Mouse (Mus musculus) G1E (cell line): ENCODE data around the gene Galr3.
A peak's percentile ranks its signal among the peaks of the same experiment; 100 is the strongest.

Experiments used
- CTCF ChIP-seq: IDR thresholded peaks from 2 replicates; pipeline ENCODE4 v1.5.1; 2012; ENCODE audit warnings: low read depth, low read length, inconsistent platforms, mixed read lengths
- GATA1 ChIP-seq: IDR thresholded peaks from 2 replicates; pipeline ENCODE4 v1.6.1; 2012; ENCODE audit warnings: borderline replicate concordance, low read length, inconsistent platforms, mixed read lengths
- POLR2AphosphoS5 ChIP-seq: IDR thresholded peaks from 2 replicates; pipeline ENCODE4 v1.6.1; 2012; ENCODE audit warnings: low read depth, low read length, inconsistent platforms; ENCODE audit not compliant: insufficient replicate concordance
- TAL1 ChIP-seq: conservative IDR thresholded peaks from 2 replicates; pipeline ENCODE4 v1.6.1; 2012; ENCODE audit warnings: low read depth, low read length, inconsistent platforms, mixed read lengths

DNA sequence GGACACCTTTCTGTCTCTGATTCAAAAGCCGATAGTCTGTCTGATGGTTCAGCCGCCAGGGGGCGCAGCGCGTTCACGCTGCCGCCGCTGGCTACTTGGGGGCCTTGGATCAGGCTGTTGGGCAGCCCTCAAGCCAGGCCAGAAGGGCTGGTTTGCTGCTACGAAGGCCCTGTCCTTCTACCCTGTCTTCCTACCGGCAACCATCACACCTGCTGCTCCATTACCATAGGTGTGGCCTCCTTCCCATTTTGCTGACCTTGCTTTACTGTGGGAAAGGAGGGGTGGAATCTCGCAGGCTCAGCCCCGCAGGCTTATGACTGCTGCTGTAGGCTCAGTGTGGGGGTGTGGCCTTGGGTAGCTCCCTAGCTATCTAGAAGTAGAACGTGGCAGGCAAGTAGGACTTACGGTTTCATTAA, 3.8 kb upstream of the Galr3 start:
- TF ChIP-seq CTCF (peak; percentile 77), TAL1 (no peak), GATA1 (no peak), POLR2AphosphoS5 (no peak)
